Mouse (Mus musculus): ENCODE data around the gene Cpped1.

Gene Cpped1

GRCm38 (mm10) chr16:11833474-11833873, 75.8 kb downstream of the Cpped1 start:
- DNase-seq: no peak

GRCm38 (mm10) chr16:11828816-11829215, 80.4 kb downstream of the Cpped1 start:
- no peak for DNase-seq

- no peak for DNase-seq
These were observed 84.4 kb downstream of the Cpped1 start for GRCm38 (mm10) chr16:11824833-11825232.

- DNase-seq: no peak
These were observed 84.9 kb downstream of the Cpped1 start for GRCm38 (mm10) chr16:11824385-11824784.

- DNase-seq: no peak
These were observed 88.5 kb downstream of the Cpped1 start for GRCm38 (mm10) chr16:11820791-11821190.

- no peak for DNase-seq
These were observed 94.2 kb downstream of the Cpped1 start for GRCm38 (mm10) chr16:11814935-11815650.

GRCm38 (mm10) chr16:11812119-11812518, 97.1 kb downstream of the Cpped1 start:
- DNase-seq: no peak

GRCm38 (mm10) chr16:11809615-11810014, 99.6 kb downstream of the Cpped1 start:
- no peak for DNase-seq

- no peak for DNase-seq
These were observed 107.2 kb downstream of the Cpped1 start for GRCm38 (mm10) chr16:11801960-11802539.

- no peak for DNase-seq
These were observed 113.3 kb downstream of the Cpped1 start for GRCm38 (mm10) chr16:11795758-11796460.

GRCm38 (mm10) chr16:11794628-11795027, 114.6 kb downstream of the Cpped1 start:
- no peak for DNase-seq

GRCm38 (mm10) chr16:11793391-11793790, 115.9 kb downstream of the Cpped1 start:
- no peak for DNase-seq

- no peak for DNase-seq
These were observed 118.8 kb downstream of the Cpped1 start for GRCm38 (mm10) chr16:11790476-11790875.

GRCm38 (mm10) chr16:11785806-11786205, 123.4 kb downstream of the Cpped1 start:
- no peak for DNase-seq

GRCm38 (mm10) chr16:11784354-11784753, 124.9 kb downstream of the Cpped1 start:
- DNase-seq: no peak

- no peak for DNase-seq
These were observed 125.9 kb downstream of the Cpped1 start for GRCm38 (mm10) chr16:11783337-11783736.

GRCm38 (mm10) chr16:11782082-11782481, 127.2 kb downstream of the Cpped1 start:
- DNase-seq: no peak

GRCm38 (mm10) chr16:11778715-11779460, 130.4 kb downstream of the Cpped1 start:
- DNase-seq: peak; percentile 28

- no peak for DNase-seq
These were observed 131.1 kb downstream of the Cpped1 start for GRCm38 (mm10) chr16:11778191-11778590.

GRCm38 (mm10) chr16:11776528-11776927, 132.7 kb downstream of the Cpped1 start:
- no peak for DNase-seq

GRCm38 (mm10) chr16:11774321-11774720, 134.9 kb downstream of the Cpped1 start:
- DNase-seq: no peak

GRCm38 (mm10) chr16:11772318-11772717, 136.9 kb downstream of the Cpped1 start:
- DNase-seq: no peak

GRCm38 (mm10) chr16:11757951-11758350, 151.3 kb downstream of the Cpped1 start:
- DNase-seq: no peak
